Mouse (Mus musculus) cerebellum, adult 2 months (tissue): ENCODE data around the gene Olfr1219. TPM values are rescaled to one million over a fixed set of nuclear protein-coding genes. Genes with fewer than 3 reads are reported as not detected.

Experiments
- DNase-seq, 2 experiments: peaks; one replicate each; pipeline ENCODE4 v3.0.0; 2021
- H3K27ac ChIP-seq: fragments of 200-500 bp; 2 replicates; pipeline ENCODE4 v1.5.1; 2012; ENCODE audit warnings: low read length, control low read depth, inconsistent platforms; ENCODE audit not compliant: insufficient read depth
- H3K27me3 ChIP-seq: fragments of 200-500 bp; 2 replicates; pipeline ENCODE4 v1.6.1; 2012; ENCODE audit warnings: inconsistent platforms, mild to moderate bottlenecking, low read length, moderate library complexity; ENCODE audit not compliant: control insufficient read depth, insufficient read depth
- H3K4me1 ChIP-seq: fragments of 200-500 bp; 2 replicates; pipeline ENCODE4 v1.6.1; 2011; ENCODE audit warnings: low read length; ENCODE audit not compliant: control insufficient read depth, insufficient read depth
- H3K4me3 ChIP-seq: fragments of 200-500 bp; replicated peaks from 2 replicates; pipeline ENCODE3; 2011; ENCODE audit warnings: mild to moderate bottlenecking, low read depth, low read length, control low read depth; ENCODE audit not compliant: insufficient read depth
- CTCF ChIP-seq: fragments of 200-500 bp; IDR thresholded peaks from 2 replicates; pipeline ENCODE4 v1.5.1; 2011; ENCODE audit warnings: low read depth, mild to moderate bottlenecking, control low read depth, low read length, moderate library complexity, borderline replicate concordance; ENCODE audit not compliant: insufficient read depth
- POLR2A ChIP-seq: fragments of 200-500 bp; IDR thresholded peaks from 2 replicates; pipeline ENCODE4 v1.6.1; 2011; ENCODE audit warnings: low read length, control low read depth, borderline replicate concordance; ENCODE audit not compliant: insufficient read depth
- WGBS: fragments of 180-500 bp; shearing (Covaris S2); methylation state at CpG from one replicate; pipeline ENCODE4 v1.1.7; 2018; 5-methylcytosine and 5-hydroxymethylcytosine counted together
- polyA plus RNA-seq: library from polyadenylated mRNA; depleted of rRNA; stranded (reverse); fragments of >200 nt; gene quantifications from 2 replicates; pipeline ENCODE4 v1.2.3, GENCODE M21; 2012; rRNA removed

Olfr1219 gene
- polyA plus RNA-seq, 1 experiment = not detected

DNA sequence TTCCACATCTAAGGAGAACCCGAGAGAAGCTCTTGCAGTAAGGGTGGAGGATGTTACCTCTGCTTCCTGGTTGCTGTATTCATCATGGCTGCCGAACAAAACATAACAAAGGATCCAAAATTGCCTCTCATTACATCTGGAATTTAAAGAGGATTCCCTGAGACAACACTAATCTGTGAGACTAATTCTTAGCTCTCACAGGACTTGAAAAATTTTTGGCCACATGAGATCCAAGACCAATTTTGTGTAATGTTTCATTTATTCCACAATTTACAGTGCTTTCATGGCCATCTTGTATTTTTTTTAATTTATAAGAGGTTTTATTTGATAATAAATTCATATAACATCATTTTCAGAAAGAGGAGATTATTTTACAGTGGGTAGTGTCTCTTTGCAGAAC is 51.3 kb downstream of the Olfr1219 start, which contains the start of gene Olfr1217:
Olfr1217 (minus strand) TSS at position 101 of the 400 bp plus-strand sequence.
- no peak for TF ChIP-seq CTCF
- no peak for TF ChIP-seq POLR2A
- Histone ChIP-seq H3K4me3 (no peak within 1 kb of the TSS), H3K4me1 (no peaks in the 10 kb centered on the region), H3K27ac (no peak within 1 kb of the TSS), H3K27me3 (no peaks in the 10 kb centered on the region)
- WGBS = 67% methylated on average over 2 of the region's 2 CpGs
- DNase-seq = no peak

Other genes with a start within 250 kb of the Olfr1219 start
- gene Olfr1204, start 234.2 kb downstream of the Olfr1219 start, polyA plus RNA-seq = not detected in 2 replicates
- not detected in 2 replicates for gene Olfr1206, start 220.3 kb downstream of the Olfr1219 start, polyA plus RNA-seq
- not detected in 2 replicates for gene Olfr1208, start 181.2 kb downstream of the Olfr1219 start, polyA plus RNA-seq
- not detected in 2 replicates for gene Olfr1209, start 168.4 kb downstream of the Olfr1219 start, polyA plus RNA-seq
- not detected in 2 replicates for gene Olfr1211, start 145.4 kb downstream of the Olfr1219 start, polyA plus RNA-seq
- not detected in 2 replicates for gene Olfr1212, start 129.5 kb downstream of the Olfr1219 start, polyA plus RNA-seq
- not detected in 2 replicates for gene Gm13762, start 103.2 kb downstream of the Olfr1219 start, polyA plus RNA-seq
- not detected in 2 replicates for gene Olfr1214, start 90.9 kb downstream of the Olfr1219 start, polyA plus RNA-seq
- not detected in 2 replicates for gene Olfr1215, start 76.5 kb downstream of the Olfr1219 start, polyA plus RNA-seq
- gene Olfr1216, start 65.2 kb downstream of the Olfr1219 start, polyA plus RNA-seq = not detected in 2 replicates
- gene Olfr1217, start 51.4 kb downstream of the Olfr1219 start, polyA plus RNA-seq = not detected in 2 replicates
- not detected in 2 replicates for gene Olfr1218, start 22.3 kb downstream of the Olfr1219 start, polyA plus RNA-seq
- not detected in 2 replicates for gene Olfr1220, start 23.3 kb upstream of the Olfr1219 start, polyA plus RNA-seq
- not detected in 2 replicates for gene Olfr1221, start 33.8 kb upstream of the Olfr1219 start, polyA plus RNA-seq
- not detected in 2 replicates for gene Olfr1222, start 49.5 kb upstream of the Olfr1219 start, polyA plus RNA-seq
- gene Olfr1223, start 68.0 kb upstream of the Olfr1219 start, polyA plus RNA-seq = not detected in 2 replicates
- not detected in 2 replicates for gene Olfr1224-ps1, start 80.6 kb upstream of the Olfr1219 start, polyA plus RNA-seq
- not detected in 2 replicates for gene Olfr1225, start 91.2 kb upstream of the Olfr1219 start, polyA plus RNA-seq
- not detected in 2 replicates for gene Olfr1226, start 116.5 kb upstream of the Olfr1219 start, polyA plus RNA-seq
- not detected in 2 replicates for gene Olfr1228, start 170.5 kb upstream of the Olfr1219 start, polyA plus RNA-seq
- gene Olfr1229, start 204.5 kb upstream of the Olfr1219 start, polyA plus RNA-seq = not detected in 2 replicates
- gene Olfr1230, start 213.8 kb upstream of the Olfr1219 start, polyA plus RNA-seq = not detected in 2 replicates
- gene Olfr1231, start 223.6 kb upstream of the Olfr1219 start, polyA plus RNA-seq = not detected in 2 replicates
- gene Olfr1232, start 246.2 kb upstream of the Olfr1219 start, polyA plus RNA-seq = not detected in 2 replicates